Mouse (Mus musculus) kidney, postnatal 0 days (tissue): ENCODE measurements around the gene Casp7. TPM values are rescaled to one million over a fixed set of nuclear protein-coding genes. Genes with fewer than 3 reads are reported as not detected.

Experiments used
- ATAC-seq: fragments of 200-750 bp; cut with Nextera tagmentation; replicated peaks from 2 replicates; pipeline ENCODE4 v1.8.0; 2017; ENCODE audit warnings: low read depth, moderate number of reproducible peaks, moderate TSS enrichment, moderate library complexity; ENCODE audit not compliant: low FRiP score
- DNase-seq: peaks from one replicate; pipeline ENCODE4 v3.0.0-alpha.2; 2016; ENCODE audit warnings: low spot score
- H3K27ac ChIP-seq: fragments of 300-500 bp; sonication (generic); 2 replicates; pipeline ENCODE4 v1.5.1; 2014; ENCODE audit warnings: mild to moderate bottlenecking
- H3K27me3 ChIP-seq: fragments of 300-500 bp; sonication (generic); 2 replicates; pipeline ENCODE4 v1.6.1; 2014; ENCODE audit warnings: low read length, mixed read lengths; ENCODE audit not compliant: insufficient read depth
- H3K36me3 ChIP-seq: fragments of 300-500 bp; sonication (generic); 2 replicates; pipeline ENCODE4 v1.6.1; 2014; ENCODE audit warnings: low read length, mixed read lengths; ENCODE audit not compliant: insufficient read depth
- H3K4me1 ChIP-seq: fragments of 300-500 bp; sonication (generic); replicated peaks from 2 replicates; pipeline ENCODE4 v1.6.1; 2014; ENCODE audit warnings: antibody characterized with exemption, low read length, mixed read lengths; ENCODE audit not compliant: insufficient read depth
- H3K4me2 ChIP-seq: fragments of 300-500 bp; sonication (generic); 2 replicates; pipeline ENCODE4 v1.6.1; 2014; ENCODE audit warnings: mild to moderate bottlenecking, low read length, moderate library complexity, mixed read lengths
- H3K4me3 ChIP-seq: fragments of 300-500 bp; sonication (generic); replicated peaks from 2 replicates; pipeline ENCODE4 v1.5.1; 2014; ENCODE audit warnings: low read depth, low read length
- H3K9ac ChIP-seq: fragments of 300-500 bp; sonication (generic); 2 replicates; pipeline ENCODE4 v1.6.1; 2014; ENCODE audit warnings: low read depth, low read length
- H3K9me3 ChIP-seq: fragments of 300-500 bp; sonication (generic); replicated peaks from 2 replicates; pipeline ENCODE4 v1.6.1; 2016; ENCODE audit warnings: low read length, inconsistent platforms, mixed read lengths
- CTCF ChIP-seq: IDR thresholded peaks from 2 replicates; pipeline ENCODE4 v1.5.1; 2016; ENCODE audit warnings: antibody characterized with exemption, low read depth, mild to moderate bottlenecking, moderate library complexity
- WGBS: fragments of 180-500 bp; shearing (Covaris S2); extraction: QIAGEN DNeasy Blood & Tissue Kit; methylation state at CpG from one replicate; pipeline ENCODE4 v1.1.7; 2014; 5-methylcytosine and 5-hydroxymethylcytosine counted together
- polyA plus RNA-seq: library from polyadenylated mRNA; unstranded; fragments of >200 nt; fragmentation: Nextera tagmentation; extraction: Ambion mirVana; gene quantifications from 2 replicates; pipeline ENCODE4 v1.2.1, GENCODE M21; 2015

Casp7 gene
- polyA plus RNA-seq, 1 experiment from 2014 or later = 24.2 TPM

DNA sequence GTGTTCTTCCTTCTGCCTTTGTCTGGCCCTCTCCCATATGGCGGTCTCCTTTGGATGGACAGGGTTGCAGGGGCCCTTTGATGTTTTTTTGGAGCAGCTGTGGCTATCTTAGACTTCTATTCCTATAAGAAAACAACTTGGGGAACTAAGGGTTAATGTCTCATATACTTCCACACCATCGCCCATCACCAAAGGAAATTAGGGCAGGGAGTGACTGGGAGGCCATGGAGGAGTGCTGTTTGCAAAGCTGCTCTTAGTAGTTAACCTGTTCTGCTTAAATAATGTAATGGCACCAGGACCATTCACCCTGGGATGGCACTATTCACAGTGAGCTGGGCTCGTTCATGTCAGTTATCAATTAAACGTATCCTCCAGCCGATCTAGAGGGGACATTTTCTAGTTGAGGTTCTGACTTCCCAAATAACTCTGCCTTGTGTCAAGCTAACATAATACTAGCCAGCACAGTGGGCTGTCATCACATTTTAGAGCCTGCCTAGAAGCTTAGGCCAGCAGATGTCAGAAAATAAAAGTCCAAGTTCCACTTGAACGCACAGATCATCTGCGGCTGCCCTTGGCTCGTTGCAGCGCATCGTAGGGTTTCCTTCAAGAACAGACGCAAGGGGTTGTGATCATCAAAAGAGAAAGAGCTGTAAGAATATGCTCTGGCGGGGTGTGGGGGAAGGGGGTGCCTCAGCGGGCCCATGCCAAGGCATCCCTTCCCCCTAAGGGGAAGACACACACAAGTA, 87.9 kb downstream of the Casp7 start:
- ATAC-seq = no peak
- peak overlapping the region; percentile 57; the same call in 1 of the 2 replicates for H3K27ac ChIP-seq

GRCm38 (mm10) chr19:56485376-56486271, 88.7 kb downstream of the Casp7 start:
- ATAC-seq (no peak; the same call in 1 of the 2 replicates), DNase-seq (peak; percentile 71)
- TF ChIP-seq CTCF = no peak
- H3K27me3 ChIP-seq = no peaks in the 10 kb centered on the region
- 0 out of 2 replicates have a peak, but pooled peaks cover 7% of the 10 kb centered on the region for H3K4me1 ChIP-seq
- H3K27ac ChIP-seq = peak overlapping the region; percentile 58; the same call in 1 of the 2 replicates
- 39% methylated on average over 13 of the region's 13 CpGs for WGBS
- H3K4me3 ChIP-seq = no peak overlapping the region
- no peak overlapping the region for H3K9ac ChIP-seq
- no peaks in the 10 kb centered on the region for H3K9me3 ChIP-seq
- no peaks in the 10 kb centered on the region for H3K36me3 ChIP-seq
- no peak overlapping the region; the same call in 1 of the 2 replicates for H3K4me2 ChIP-seq

More for the DNA sequence above, 87.9 kb downstream of the Casp7 start:
- TF ChIP-seq CTCF = no peak
- Histone ChIP-seq H3K4me3 (no peak overlapping the region), H3K4me1 (0 out of 2 replicates have a peak, but pooled peaks cover 7% of the 10 kb centered on the region), H3K27me3 (no peaks in the 10 kb centered on the region), H3K9ac (no peak overlapping the region), H3K9me3 (no peaks in the 10 kb centered on the region), H3K4me2 (no peak overlapping the region; the same call in 1 of the 2 replicates), H3K36me3 (no peaks in the 10 kb centered on the region)
- WGBS = 33% methylated on average over 13 of the region's 13 CpGs
- peak; percentile 39 for DNase-seq

- Histone ChIP-seq H3K4me2 (no peak overlapping the region), H3K9me3 (no peaks in the 10 kb centered on the region), H3K4me1 (0 out of 2 replicates have a peak, but pooled peaks cover 7% of the 10 kb centered on the region), H3K9ac (no peak overlapping the region), H3K4me3 (no peak overlapping the region), H3K36me3 (no peaks in the 10 kb centered on the region), H3K27me3 (no peaks in the 10 kb centered on the region), H3K27ac (no peak overlapping the region)
- no peak for TF ChIP-seq CTCF
- ATAC-seq (no peak), DNase-seq (peak; percentile 39)
- WGBS = 67% methylated on average over 7 of the region's 7 CpGs
These were observed 90.0 kb downstream of the Casp7 start for GRCm38 (mm10) chr19:56486926-56487325.

GRCm38 (mm10) chr19:56487339-56487738, 90.4 kb downstream of the Casp7 start:
- H3K27ac ChIP-seq = no peak overlapping the region
- no peaks in the 10 kb centered on the region for H3K27me3 ChIP-seq
- H3K9ac ChIP-seq = no peak overlapping the region
- TF ChIP-seq CTCF = no peak
- H3K4me3 ChIP-seq = no peak overlapping the region
- H3K9me3 ChIP-seq = no peaks in the 10 kb centered on the region
- H3K4me1 ChIP-seq = 0 out of 2 replicates have a peak, but pooled peaks cover 7% of the 10 kb centered on the region
- 88% methylated on average over 2 of the region's 2 CpGs for WGBS
- H3K4me2 ChIP-seq = no peak overlapping the region
- no peaks in the 10 kb centered on the region for H3K36me3 ChIP-seq
- DNase-seq (no peak), ATAC-seq (no peak)

- H3K9me3 ChIP-seq = no peaks in the 10 kb centered on the region
- TF ChIP-seq CTCF = no peak
- no peaks in the 10 kb centered on the region for H3K27me3 ChIP-seq
- DNase-seq = no peak
- no peak overlapping the region for H3K4me3 ChIP-seq
- H3K9ac ChIP-seq = no peak overlapping the region
- H3K4me1 ChIP-seq = 0 out of 2 replicates have a peak, but pooled peaks cover 7% of the 10 kb centered on the region
- no peaks in the 10 kb centered on the region for H3K36me3 ChIP-seq
- no peak overlapping the region for H3K27ac ChIP-seq
- no peak overlapping the region for H3K4me2 ChIP-seq
- 79% methylated on average over 6 of the region's 6 CpGs for WGBS
- no peak for ATAC-seq
These were observed 92.7 kb downstream of the Casp7 start for GRCm38 (mm10) chr19:56489601-56490000.

Other genes starting within 250 kb of the Casp7 start
- gene Habp2, start 110.0 kb upstream of the Casp7 start, polyA plus RNA-seq = 50.5 and 57.9 TPM in 2 replicates
- 0.41 and 0.42 TPM in 2 replicates for gene Nrap, start 7.1 kb upstream of the Casp7 start, polyA plus RNA-seq
- 1.7 and 1.8 TPM in 2 replicates for gene Plekhs1, start 64.5 kb downstream of the Casp7 start, polyA plus RNA-seq
- 17.1 and 18.3 TPM in 2 replicates for gene Dclre1a, start 151.1 kb downstream of the Casp7 start, polyA plus RNA-seq
- gene Nhlrc2, start 151.1 kb downstream of the Casp7 start, polyA plus RNA-seq = 11.5 and 12.4 TPM in 2 replicates